Mouse (Mus musculus): Measurements from ENCODE around the gene Zfp870. TPM values are rescaled to one million over a fixed set of nuclear protein-coding genes. Genes with fewer than 3 reads are reported as not detected.

The Zfp870 gene
- total and polyA plus RNA-seq, 3 experiments, result 0.25 TPM; not detected in 2

DNA sequence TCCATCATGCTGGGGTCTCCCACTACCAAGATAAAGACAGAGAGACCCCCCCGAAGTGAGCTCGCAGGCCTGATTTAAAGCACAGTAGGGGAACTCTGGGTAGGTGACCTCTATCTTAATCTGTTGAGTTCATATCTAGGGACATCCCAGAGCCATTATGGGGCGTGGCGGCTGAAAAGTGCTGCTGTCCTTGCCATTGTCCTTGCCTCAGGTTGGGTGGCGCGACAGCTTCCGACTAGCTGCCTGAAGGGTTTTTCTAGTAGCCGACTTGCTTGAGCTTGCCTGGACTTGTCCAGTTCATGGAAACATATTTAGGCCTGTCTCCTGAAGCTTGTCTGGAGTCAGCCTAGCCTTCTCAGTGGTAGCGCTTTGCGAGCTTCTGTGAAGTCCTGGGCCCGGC, 12.7 kb downstream of the Zfp870 start:
- no peaks in the 10 kb centered on the region for H3K9me3 ChIP-seq (replicated peaks; ENCODE audit: insufficient read depth, low read length)
- no peak overlapping the region for H3K4me3 ChIP-seq (ENCODE audit: control insufficient read depth in 1 of 2, insufficient read depth in 1 of 2, low read depth in 2 of 2, low read length in 2 of 2)
- no peak for TF ChIP-seq CTCF (IDR thresholded peaks at IDR 0.05 in 2 of 3, conservative IDR thresholded peaks at IDR 0.05 in 1 of 3; ENCODE audit: control insufficient read depth in 1 of 3, insufficient read depth in 1 of 3, low read depth in 2 of 3, low read length in 3 of 3, poor library complexity in 1 of 3, severe bottlenecking in 1 of 3)
- no peak for TF ChIP-seq MXI1 (IDR thresholded peaks at IDR 0.05; ENCODE audit: low read depth, low read length)
- TF ChIP-seq POLR2AphosphoS5 (IDR thresholded peaks at IDR 0.05; ENCODE audit: borderline replicate concordance, low read depth, low read length), result no peak
- TF ChIP-seq ETS1 (IDR thresholded peaks at IDR 0.05; ENCODE audit: low read depth, low read length), result no peak
- TF ChIP-seq ZNF384 (IDR thresholded peaks at IDR 0.05; ENCODE audit: low read depth, low read length), result no peak
- TF ChIP-seq BHLHE40 (IDR thresholded peaks at IDR 0.05; ENCODE audit: borderline replicate concordance, low read depth, low read length), result no peak
- no peak for TF ChIP-seq SMC3 (IDR thresholded peaks at IDR 0.05; ENCODE audit: low read depth, low read length)
- no peak for TF ChIP-seq RAD21 (IDR thresholded peaks at IDR 0.05; ENCODE audit: low read depth, low read length)
- TF ChIP-seq MEF2A (IDR thresholded peaks at IDR 0.05; ENCODE audit: extremely low read depth, insufficient replicate concordance, low read depth, low read length, poor library complexity, severe bottlenecking), result no peak
- TF ChIP-seq MAX (IDR thresholded peaks at IDR 0.05; ENCODE audit: low read length), result no peak
- TF ChIP-seq KAT2A (conservative IDR thresholded peaks at IDR 0.05; ENCODE audit: low read depth, low read length), result no peak
- H3K27ac ChIP-seq (ENCODE audit: control insufficient read depth, low read depth, low read length), result no peak overlapping the region
- no peaks in the 10 kb centered on the region for H3K4me1 ChIP-seq (ENCODE audit: control insufficient read depth in 1 of 2, insufficient read depth in 2 of 2, low read length in 2 of 2)
- H3K27me3 ChIP-seq (ENCODE audit: control insufficient read depth in 1 of 2, insufficient read depth in 2 of 2, low read length in 2 of 2), result peaks cover 0 to 3% of the 10 kb centered on the region in 2 experiments; a peak in 2 of 4 replicates
- H3K36me3 ChIP-seq (ENCODE audit: control insufficient read depth in 1 of 2, insufficient read depth in 2 of 2, low read length in 2 of 2), result no peaks in the 10 kb centered on the region
- no peak for DNase-seq (ENCODE audit: low read depth, low spot score)
- no peak overlapping the region for H3K9ac ChIP-seq (ENCODE audit: control insufficient read depth, low read depth, low read length, poor library complexity, severe bottlenecking)
- no peaks in the 10 kb centered on the region for H3K79me2 ChIP-seq (ENCODE audit: control insufficient read depth, insufficient read depth, low read length, poor library complexity)

DNA sequence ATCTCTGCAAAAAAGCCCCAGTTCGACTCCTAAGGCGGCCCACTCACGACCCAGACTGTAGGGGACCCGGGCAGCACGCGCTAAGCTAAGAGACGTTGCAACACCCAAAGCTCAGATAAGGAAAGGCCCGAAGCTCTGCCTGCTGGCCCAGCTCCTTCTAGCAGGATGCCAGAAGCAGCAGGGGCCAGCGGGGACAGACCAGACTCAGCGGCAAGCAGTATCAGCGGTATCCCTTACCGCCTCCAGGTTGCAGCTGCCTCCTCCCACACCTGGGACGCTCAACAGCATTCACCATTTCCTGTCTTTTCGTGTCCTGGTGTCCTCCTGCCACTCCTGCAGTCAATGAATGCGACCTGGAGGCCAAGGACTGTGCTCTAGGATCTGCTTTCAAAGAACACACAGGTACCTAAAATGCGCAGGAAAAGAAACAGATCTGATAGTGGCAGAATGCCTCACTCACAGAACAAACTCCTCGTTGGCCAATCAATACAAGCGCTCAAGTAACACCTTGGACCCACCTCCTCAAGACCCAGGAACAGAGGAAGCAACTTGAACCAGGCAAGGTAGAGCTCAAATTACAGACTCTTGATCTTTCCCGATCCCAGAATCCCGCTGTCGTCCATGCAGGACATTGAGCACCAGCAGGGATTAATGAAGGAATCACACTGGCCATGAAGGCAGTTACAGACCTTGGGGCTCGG, 13.8 kb downstream of the Zfp870 start:
- TF ChIP-seq BHLHE40 (IDR thresholded peaks at IDR 0.05; ENCODE audit: borderline replicate concordance, low read depth, low read length), result no peak
- TF ChIP-seq TCF12 (IDR thresholded peaks at IDR 0.05; ENCODE audit: low read depth, low read length), result no peak
- no peaks in the 10 kb centered on the region for H3K36me3 ChIP-seq (ENCODE audit: control insufficient read depth in 1 of 2, insufficient read depth in 2 of 2, low read length in 2 of 2)
- H3K4me1 ChIP-seq (ENCODE audit: control insufficient read depth in 1 of 2, insufficient read depth in 2 of 2, low read length in 2 of 2), result no peaks in the 10 kb centered on the region
- H3K27me3 ChIP-seq (ENCODE audit: control insufficient read depth in 1 of 2, insufficient read depth in 2 of 2, low read length in 2 of 2), result peaks cover 0 to 3% of the 10 kb centered on the region in 2 experiments; a peak in 2 of 4 replicates
- no peak overlapping the region for H3K9ac ChIP-seq (ENCODE audit: control insufficient read depth, low read depth, low read length, poor library complexity, severe bottlenecking)
- no peak for DNase-seq (ENCODE audit: low read depth, low spot score)
- no peak overlapping the region for H3K27ac ChIP-seq (ENCODE audit: control insufficient read depth, low read depth, low read length)
- H3K79me2 ChIP-seq (ENCODE audit: control insufficient read depth, insufficient read depth, low read length, poor library complexity), result no peaks in the 10 kb centered on the region
- H3K9me3 ChIP-seq (replicated peaks; ENCODE audit: insufficient read depth, low read length), result no peaks in the 10 kb centered on the region
- no peak overlapping the region for H3K4me3 ChIP-seq (ENCODE audit: control insufficient read depth in 1 of 2, insufficient read depth in 1 of 2, low read depth in 2 of 2, low read length in 2 of 2)

DNA sequence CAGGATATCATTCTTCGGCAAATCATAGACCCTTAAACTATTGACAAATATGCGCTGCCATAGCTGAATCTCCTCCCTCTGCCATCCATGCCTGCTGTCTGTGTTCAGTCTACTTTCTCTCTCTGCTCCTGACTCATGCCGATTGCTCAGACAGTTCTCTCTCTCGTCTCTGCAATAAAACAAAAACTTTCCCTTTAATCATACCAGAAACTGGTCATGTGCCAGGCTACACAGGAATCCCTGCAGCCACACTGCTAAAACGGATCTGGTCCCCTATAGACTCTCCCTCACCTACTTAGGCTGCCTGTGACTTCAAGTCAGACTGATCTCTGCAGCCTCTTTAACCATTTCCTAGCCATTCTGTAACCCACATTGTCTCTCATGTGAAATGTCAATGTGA, 18.7 kb downstream of the Zfp870 start:
- Histone ChIP-seq H3K9me3 (replicated peaks; ENCODE audit: insufficient read depth, low read length) (no peaks in the 10 kb centered on the region), H3K9ac (ENCODE audit: control insufficient read depth, low read depth, low read length, poor library complexity, severe bottlenecking) (no peak overlapping the region), H3K4me1 (ENCODE audit: control insufficient read depth in 1 of 2, insufficient read depth in 2 of 2, low read length in 2 of 2) (no peaks in the 10 kb centered on the region), H3K27ac (ENCODE audit: control insufficient read depth, low read depth, low read length) (no peak overlapping the region), H3K27me3 (ENCODE audit: control insufficient read depth in 1 of 2, insufficient read depth in 2 of 2, low read length in 2 of 2) (no peaks in the 10 kb centered on the region; a peak in 2 of 4 replicates), H3K4me3 (ENCODE audit: control insufficient read depth in 1 of 2, insufficient read depth in 1 of 2, low read depth in 2 of 2, low read length in 2 of 2) (no peak overlapping the region), H3K79me2 (ENCODE audit: control insufficient read depth, insufficient read depth, low read length, poor library complexity) (no peaks in the 10 kb centered on the region), H3K36me3 (ENCODE audit: control insufficient read depth in 1 of 2, insufficient read depth in 2 of 2, low read length in 2 of 2) (no peaks in the 10 kb centered on the region)
- DNase-seq (ENCODE audit: low read depth, low spot score), result no peak
- TF ChIP-seq CHD1 (IDR thresholded peaks at IDR 0.05; ENCODE audit: low read depth, low read length), result no peak
- TF ChIP-seq MXI1 (IDR thresholded peaks at IDR 0.05; ENCODE audit: low read depth, low read length), result no peak
- no peak for TF ChIP-seq ZC3H11A (IDR thresholded peaks at IDR 0.05; ENCODE audit: low read depth, low read length)
- no peak for TF ChIP-seq ZNF384 (IDR thresholded peaks at IDR 0.05; ENCODE audit: low read depth, low read length)
- TF ChIP-seq RCOR1 (IDR thresholded peaks at IDR 0.05; ENCODE audit: low read depth, low read length), result no peak
- TF ChIP-seq CHD2 (IDR thresholded peaks at IDR 0.05; ENCODE audit: low read length), result no peak
- no peak for TF ChIP-seq ZKSCAN1 (IDR thresholded peaks at IDR 0.05; ENCODE audit: low read depth, low read length)
